Mouse (Mus musculus): ENCODE measurements around the gene E2f1.
A peak's percentile ranks its signal among the peaks of the same experiment; 100 is the strongest.

Gene E2f1

GRCm38 (mm10) chr2:154581421-154581820 is 11.7 kb upstream of the E2f1 start:
- DNase-seq: no peak

GRCm38 (mm10) chr2:154580586-154580985 is 10.9 kb upstream of the E2f1 start:
- DNase-seq: no peak

GRCm38 (mm10) chr2:154577744-154578067 is 8.0 kb upstream of the E2f1 start:
- DNase-seq: no peak

- DNase-seq: no peak
Observed at GRCm38 (mm10) chr2:154576876-154577743, 7.4 kb upstream of the E2f1 start.

GRCm38 (mm10) chr2:154574271-154574670 is 4.6 kb upstream of the E2f1 start:
- DNase-seq: no peak

- DNase-seq: no peak
Observed at GRCm38 (mm10) chr2:154572996-154573395, 3.3 kb upstream of the E2f1 start.

- DNase-seq: no peak
Observed at GRCm38 (mm10) chr2:154571976-154572375, 2.3 kb upstream of the E2f1 start.

- DNase-seq: no peak
Observed at GRCm38 (mm10) chr2:154571266-154571665, 1.6 kb upstream of the E2f1 start.

- DNase-seq: no peak
Observed at GRCm38 (mm10) chr2:154570666-154571065, 974 bp upstream of the E2f1 start.

GRCm38 (mm10) chr2:154569071-154569748 is 482 bp downstream of the E2f1 start:
- DNase-seq: peak; percentile 69

GRCm38 (mm10) chr2:154568329-154569070 is 1.2 kb downstream of the E2f1 start:
- no peak for DNase-seq

- DNase-seq: no peak
Observed at GRCm38 (mm10) chr2:154567766-154568165, 1.9 kb downstream of the E2f1 start.

GRCm38 (mm10) chr2:154566641-154567040 is 3.1 kb downstream of the E2f1 start:
- no peak for DNase-seq

GRCm38 (mm10) chr2:154565562-154565961 is 4.1 kb downstream of the E2f1 start:
- DNase-seq: no peak

- DNase-seq: no peak
Observed at GRCm38 (mm10) chr2:154563612-154564170, 6.0 kb downstream of the E2f1 start.

- peak; percentile 74 for DNase-seq
Observed at GRCm38 (mm10) chr2:154558264-154559039, 11.2 kb downstream of the E2f1 start, which contains the start of gene Necab3. Necab3 (minus strand) TSS chr2:154558890.

- DNase-seq: no peak
Observed at GRCm38 (mm10) chr2:154557184-154557832, 12.4 kb downstream of the E2f1 start.

- DNase-seq: peak; percentile 68
Observed at GRCm38 (mm10) chr2:154555235-154555634, 14.5 kb downstream of the E2f1 start.

GRCm38 (mm10) chr2:154552424-154552907 is 17.2 kb downstream of the E2f1 start:
- peak; percentile 75 for DNase-seq

- no peak for DNase-seq
Observed at GRCm38 (mm10) chr2:154551927-154552326, 17.8 kb downstream of the E2f1 start.

- no peak for DNase-seq
Observed at GRCm38 (mm10) chr2:154551476-154551875, 18.2 kb downstream of the E2f1 start, which contains the start of gene Actl10. Actl10 (plus strand) TSS chr2:154551776.

GRCm38 (mm10) chr2:154550937-154551336 is 18.8 kb downstream of the E2f1 start:
- DNase-seq: no peak
